Mouse (Mus musculus): ENCODE results near the gene Zcchc2.

DNA sequence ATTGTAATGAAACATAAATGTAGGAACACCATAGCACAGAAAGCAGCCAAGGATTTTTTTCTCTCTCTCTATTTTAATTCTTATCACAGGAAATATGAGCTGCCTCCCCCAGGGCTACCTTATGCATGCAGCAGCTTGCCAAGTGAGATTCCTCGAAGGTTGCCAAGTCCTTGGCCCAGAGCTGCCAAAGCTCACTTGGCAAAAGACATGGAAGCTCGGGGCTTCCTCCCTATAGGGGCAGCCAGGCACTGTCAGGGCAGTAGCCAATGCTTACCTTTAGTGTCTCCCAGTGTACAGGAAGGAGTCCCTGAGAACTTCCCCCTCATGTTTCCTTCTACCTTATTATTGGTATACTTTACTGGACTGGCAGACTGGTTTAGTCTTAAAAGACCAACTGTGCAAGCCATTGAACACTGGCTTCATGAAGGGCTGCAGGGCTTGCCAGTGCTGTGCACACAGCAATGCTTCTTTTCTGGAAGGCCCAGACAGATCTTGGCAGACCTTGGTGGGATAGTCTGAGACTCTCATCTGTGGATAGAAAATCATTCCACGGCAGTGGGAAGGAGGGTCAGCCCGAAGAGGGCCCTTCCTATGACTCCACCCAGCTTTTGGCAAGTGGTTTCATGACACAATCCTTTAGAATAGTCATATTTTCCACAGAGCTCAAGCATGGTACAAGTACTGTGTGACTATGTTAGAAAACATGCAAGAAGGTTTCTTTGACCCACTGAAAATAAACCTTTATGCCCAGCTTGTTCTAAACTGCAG is 53.0 kb downstream of the Zcchc2 start:
- no peak for TF ChIP-seq CTCF (IDR thresholded peaks at IDR 0.05; ENCODE audit: borderline replicate concordance, insufficient read depth, low read depth, low read length)
- TF ChIP-seq POLR2A (IDR thresholded peaks at IDR 0.05; ENCODE audit: borderline replicate concordance, insufficient read depth, low read length), result no peak
